Mouse (Mus musculus): ENCODE data around the gene Cog5. TPM values are rescaled to one million over a fixed set of nuclear protein-coding genes. Genes with fewer than 3 reads are reported as not detected.

Cog5 gene
- total RNA-seq, 2 experiments from 2014 or later: 38.4 to 56.9 TPM

DNA sequence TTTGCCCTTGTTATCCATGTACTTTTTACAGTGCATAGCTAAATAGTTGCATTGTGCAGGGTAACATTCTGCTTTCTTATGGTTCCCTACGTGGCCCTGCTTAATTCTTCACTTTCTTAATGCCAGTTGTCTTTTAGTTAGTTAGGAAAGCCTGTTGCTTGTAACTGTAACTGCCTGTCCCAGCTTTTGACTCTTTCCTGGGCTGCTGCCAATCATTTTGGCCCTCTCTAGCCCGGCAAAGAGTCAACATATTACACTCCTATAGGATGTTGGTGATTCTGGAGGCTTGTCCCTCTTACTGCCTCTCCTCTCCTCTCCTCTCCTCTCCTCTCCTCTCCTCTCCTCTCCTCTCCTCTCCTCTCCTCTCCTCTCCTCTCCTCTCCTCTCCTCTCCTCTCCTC is 51.5 kb downstream of the Cog5 start:
- ATAC-seq (replicated peaks; ENCODE audit: low FRiP score, low TSS enrichment, poor library complexity, severe bottlenecking): no peak

- no peak for ATAC-seq (replicated peaks; ENCODE audit: low FRiP score, low TSS enrichment, poor library complexity, severe bottlenecking)
Measured at GRCm38 (mm10) chr12:31707531-31707930, 52.9 kb downstream of the Cog5 start.

GRCm38 (mm10) chr12:31709665-31710064 is 55.0 kb downstream of the Cog5 start:
- no peak for ATAC-seq (replicated peaks; ENCODE audit: low FRiP score, low TSS enrichment, poor library complexity, severe bottlenecking)

GRCm38 (mm10) chr12:31712233-31712632 is 57.6 kb downstream of the Cog5 start:
- no peak for ATAC-seq (replicated peaks; ENCODE audit: low FRiP score, low TSS enrichment, poor library complexity, severe bottlenecking)

- no peak for ATAC-seq (replicated peaks; ENCODE audit: low FRiP score, low TSS enrichment, poor library complexity, severe bottlenecking)
Measured at GRCm38 (mm10) chr12:31712727-31713126, 58.1 kb downstream of the Cog5 start.

DNA sequence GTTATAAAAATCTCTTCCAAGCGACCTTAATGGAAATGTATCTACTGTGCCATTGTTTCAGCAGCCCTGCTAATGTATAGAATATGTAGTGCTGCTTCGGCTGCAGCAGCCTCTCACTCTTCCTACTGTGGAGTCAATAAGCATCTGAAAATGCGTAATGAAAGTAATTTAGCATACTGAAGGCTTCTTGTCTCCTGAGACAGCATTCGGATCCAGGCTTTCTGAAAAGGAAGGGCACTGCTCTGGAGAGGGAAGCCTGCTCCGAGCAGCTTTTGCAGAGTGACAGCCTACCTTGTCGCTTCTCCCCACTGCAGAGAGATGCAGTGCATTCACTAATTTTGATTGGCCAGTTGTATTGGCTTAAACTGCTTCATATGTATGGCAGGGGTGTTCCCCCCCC is 58.9 kb downstream of the Cog5 start, which contains the start of gene Gpr22:
Gpr22 (minus strand) TSS at position 348 of the 400 bp plus-strand sequence.
- ATAC-seq (replicated peaks; ENCODE audit: low FRiP score, low TSS enrichment, poor library complexity, severe bottlenecking): no peak

- no peak for ATAC-seq (replicated peaks; ENCODE audit: low FRiP score, low TSS enrichment, poor library complexity, severe bottlenecking)
Measured at GRCm38 (mm10) chr12:31714070-31714469, 59.4 kb downstream of the Cog5 start.

DNA sequence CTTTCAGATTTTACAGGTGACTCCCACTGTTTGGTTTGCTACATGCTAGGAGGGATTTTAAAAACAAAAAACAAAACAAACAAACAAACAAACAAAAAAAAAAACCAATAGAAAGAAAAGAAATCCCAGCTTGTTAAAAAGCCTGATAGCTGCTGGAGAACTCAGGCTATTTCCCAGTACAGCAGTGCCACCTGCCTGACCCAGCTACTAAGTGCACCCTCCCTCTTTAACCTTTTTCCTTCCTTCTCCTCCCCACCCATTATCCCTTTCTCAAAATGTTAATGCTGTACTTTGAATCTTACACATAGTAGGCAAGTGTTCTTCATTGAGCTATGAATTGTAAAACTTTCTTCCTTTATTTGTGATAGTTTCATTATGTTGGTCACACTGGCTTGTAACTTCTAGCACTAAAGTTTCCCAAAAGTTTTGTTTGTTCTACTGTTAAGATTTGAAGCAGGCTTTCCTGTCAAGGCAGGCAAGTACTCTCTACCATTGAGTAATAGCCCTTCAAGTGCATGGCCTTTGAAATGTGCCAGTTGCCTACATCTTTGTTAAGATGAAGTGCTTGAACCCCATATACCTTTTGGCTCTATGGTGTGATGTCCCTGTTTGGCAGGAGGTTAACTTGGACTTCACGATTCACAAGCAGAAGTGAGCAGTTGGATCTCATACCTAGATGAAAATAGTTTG is 65.1 kb downstream of the Cog5 start:
- ATAC-seq (replicated peaks; ENCODE audit: low FRiP score, low TSS enrichment, poor library complexity, severe bottlenecking): peak; percentile 74; the same call in 1 of the 2 replicates

DNA sequence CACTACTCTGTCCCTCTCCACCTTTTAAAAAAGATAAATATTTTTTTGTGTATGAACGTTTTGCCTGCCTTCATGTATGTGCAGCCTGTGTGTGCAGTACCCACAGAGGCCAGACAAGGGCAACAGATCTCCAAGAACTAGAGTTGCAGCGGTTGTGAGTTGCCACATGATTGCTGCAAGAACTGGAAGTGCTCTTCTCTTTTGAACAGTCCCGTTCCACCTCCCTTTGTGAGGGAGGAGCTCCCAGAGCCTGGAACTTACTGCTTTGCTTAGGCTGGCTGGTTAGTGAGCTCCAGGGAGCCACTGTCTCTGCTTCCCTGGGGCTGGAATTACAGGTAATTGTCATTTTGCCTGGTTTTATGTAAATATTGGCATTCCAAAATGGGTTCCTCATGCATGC is 69.9 kb downstream of the Cog5 start:
- ATAC-seq (replicated peaks; ENCODE audit: low FRiP score, low TSS enrichment, poor library complexity, severe bottlenecking): no peak

DNA sequence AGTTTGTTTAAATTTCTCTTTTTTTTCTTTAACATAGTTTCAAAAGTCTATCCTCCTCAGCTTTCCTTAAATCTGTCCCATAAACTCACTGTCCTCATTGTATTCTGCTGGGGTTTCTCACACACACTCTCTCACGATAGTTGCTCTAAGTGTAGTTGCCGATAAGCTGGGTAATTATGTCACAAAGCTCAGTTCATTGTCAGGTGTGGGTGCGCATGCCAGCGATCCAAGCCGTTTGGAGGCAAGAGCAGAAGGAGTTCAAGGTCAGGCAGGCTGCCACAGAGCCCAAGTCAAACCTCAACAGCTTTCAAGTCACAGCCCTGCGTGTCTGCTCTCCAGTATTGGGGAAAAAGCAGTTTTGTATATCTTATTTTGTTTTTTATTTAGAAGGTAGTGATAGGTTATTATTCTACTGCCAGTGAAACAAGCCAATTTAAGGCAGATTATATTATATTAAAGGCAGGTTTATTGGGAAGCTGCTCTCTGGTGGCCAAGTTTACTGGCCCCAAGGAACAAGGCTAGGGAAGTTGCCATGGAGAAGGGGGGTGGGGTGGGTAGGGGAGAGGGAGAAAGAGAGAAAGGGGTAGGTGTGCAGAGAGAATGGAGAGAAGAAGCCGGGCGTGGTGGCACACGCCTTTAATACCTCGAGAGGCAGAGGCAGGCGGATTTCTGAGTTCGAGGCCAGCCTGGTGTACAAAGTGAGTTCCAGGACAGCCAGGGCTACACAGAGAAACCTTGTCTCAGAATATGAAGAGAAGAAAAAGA is 71.0 kb downstream of the Cog5 start:
- no peak for ATAC-seq (replicated peaks; ENCODE audit: low FRiP score, low TSS enrichment, poor library complexity, severe bottlenecking)

- no peak for ATAC-seq (replicated peaks; ENCODE audit: low FRiP score, low TSS enrichment, poor library complexity, severe bottlenecking)
Measured at GRCm38 (mm10) chr12:31726707-31727106, 72.0 kb downstream of the Cog5 start.

GRCm38 (mm10) chr12:31730126-31730525 is 75.5 kb downstream of the Cog5 start:
- no peak for ATAC-seq (replicated peaks; ENCODE audit: low FRiP score, low TSS enrichment, poor library complexity, severe bottlenecking)

DNA sequence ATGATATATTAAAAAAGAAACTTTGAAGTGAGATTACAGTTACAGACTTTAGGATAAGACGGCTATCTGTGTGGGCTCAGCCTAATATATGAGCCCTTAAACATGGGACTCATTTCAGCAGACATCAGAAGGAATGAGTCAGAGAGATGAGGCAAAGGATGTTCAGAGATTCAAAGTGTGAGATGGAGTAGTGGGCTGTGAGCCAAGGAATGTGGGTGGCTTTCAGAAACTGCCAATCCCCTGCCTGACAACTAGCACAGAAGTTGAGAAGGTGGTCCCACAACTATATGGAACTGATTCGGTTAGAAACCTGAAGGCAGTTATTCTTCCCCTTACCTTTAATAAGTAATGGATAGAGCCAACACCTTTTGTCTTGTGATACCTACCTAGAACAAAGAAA is 79.9 kb downstream of the Cog5 start:
- ATAC-seq (replicated peaks; ENCODE audit: low FRiP score, low TSS enrichment, poor library complexity, severe bottlenecking): no peak

DNA sequence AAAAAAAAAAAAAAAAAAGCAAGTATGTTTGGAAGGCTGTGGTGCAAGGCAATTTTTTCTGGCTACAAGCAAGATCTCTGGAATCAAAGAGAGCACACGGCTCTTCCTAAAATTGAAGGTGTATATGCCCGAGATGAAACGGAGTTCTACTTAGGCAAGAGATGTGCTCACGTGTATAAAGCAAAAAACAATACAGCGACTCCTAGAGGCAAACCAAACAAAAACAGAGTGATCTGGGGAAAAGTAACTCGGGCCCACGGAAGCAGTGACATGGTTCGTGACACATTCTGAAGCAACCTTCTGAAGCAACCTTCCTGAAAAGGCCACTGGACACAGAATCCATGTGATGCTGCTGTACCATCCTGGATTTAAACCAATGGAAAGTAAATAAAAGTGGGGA is 92.6 kb downstream of the Cog5 start:
- no peak for ATAC-seq (replicated peaks; ENCODE audit: low FRiP score, low TSS enrichment, poor library complexity, severe bottlenecking)

GRCm38 (mm10) chr12:31749846-31750245 is 95.2 kb downstream of the Cog5 start:
- ATAC-seq (replicated peaks; ENCODE audit: low FRiP score, low TSS enrichment, poor library complexity, severe bottlenecking): no peak

- ATAC-seq (replicated peaks; ENCODE audit: low FRiP score, low TSS enrichment, poor library complexity, severe bottlenecking): no peak
Measured at GRCm38 (mm10) chr12:31754465-31754864, 99.8 kb downstream of the Cog5 start.

- no peak for ATAC-seq (replicated peaks; ENCODE audit: low FRiP score, low TSS enrichment, poor library complexity, severe bottlenecking)
Measured at GRCm38 (mm10) chr12:31755885-31756755, 101.5 kb downstream of the Cog5 start.

GRCm38 (mm10) chr12:31773612-31774011 is 118.9 kb downstream of the Cog5 start:
- no peak for ATAC-seq (replicated peaks; ENCODE audit: low FRiP score, low TSS enrichment, poor library complexity, severe bottlenecking)

DNA sequence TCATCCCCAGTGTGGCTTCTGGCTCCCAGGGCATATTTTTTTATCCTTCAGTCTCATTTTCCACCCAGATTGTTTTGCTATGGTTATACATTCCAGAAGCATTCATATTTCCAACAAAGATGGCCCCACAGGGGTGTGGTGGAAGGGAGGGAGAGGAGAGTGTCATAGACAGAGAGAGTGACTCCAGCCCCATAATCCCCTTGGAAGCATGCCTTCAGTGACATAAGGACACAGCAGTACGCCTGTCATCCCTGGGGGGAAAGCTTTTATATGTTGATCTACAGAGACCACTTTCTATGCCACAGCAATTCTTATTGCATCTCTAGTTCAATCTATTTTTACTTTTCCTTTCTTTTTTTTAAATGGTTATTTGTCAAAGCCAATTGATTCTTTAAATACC is 129.6 kb downstream of the Cog5 start:
- ATAC-seq (replicated peaks; ENCODE audit: low FRiP score, low TSS enrichment, poor library complexity, severe bottlenecking): no peak

- peak; percentile 79 for ATAC-seq (replicated peaks; ENCODE audit: low FRiP score, low TSS enrichment, poor library complexity, severe bottlenecking)
Measured at GRCm38 (mm10) chr12:31788530-31788929, 133.9 kb downstream of the Cog5 start.
